Mouse (Mus musculus) embryo, embryonic 11.5 days (tissue): ENCODE data around the gene Nrxn1.

ENCODE experiments used
- DNase-seq: peaks from one replicate; pipeline ENCODE4 v3.0.0-alpha.2; 2012; ENCODE audit warnings: low read depth, low spot score

The Nrxn1 gene

DNA sequence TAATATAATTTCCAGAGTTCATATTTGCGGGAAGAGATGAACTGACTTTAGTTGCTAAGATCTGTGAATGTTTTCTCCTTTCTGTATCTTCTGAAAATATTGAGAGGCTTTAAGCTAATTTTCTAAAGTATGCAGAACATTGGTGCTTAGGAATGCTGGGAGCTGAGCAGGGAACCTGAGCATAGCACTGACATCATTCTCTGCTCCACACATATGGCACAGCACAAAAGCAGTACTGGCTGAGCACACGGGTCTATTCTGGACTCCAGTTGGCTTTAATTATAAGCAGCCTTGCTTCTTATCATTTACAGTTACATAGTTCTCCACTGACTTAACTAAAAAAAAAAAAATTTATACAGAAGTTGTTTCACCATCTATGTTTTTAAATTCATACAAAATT lies 641.5 kb downstream of the Nrxn1 start:
- DNase-seq = no peak

- no peak for DNase-seq
These were observed 649.8 kb downstream of the Nrxn1 start for GRCm38 (mm10) chr17:90443067-90443466.

GRCm38 (mm10) chr17:90435836-90436235 lies 657.0 kb downstream of the Nrxn1 start:
- DNase-seq = no peak

DNA sequence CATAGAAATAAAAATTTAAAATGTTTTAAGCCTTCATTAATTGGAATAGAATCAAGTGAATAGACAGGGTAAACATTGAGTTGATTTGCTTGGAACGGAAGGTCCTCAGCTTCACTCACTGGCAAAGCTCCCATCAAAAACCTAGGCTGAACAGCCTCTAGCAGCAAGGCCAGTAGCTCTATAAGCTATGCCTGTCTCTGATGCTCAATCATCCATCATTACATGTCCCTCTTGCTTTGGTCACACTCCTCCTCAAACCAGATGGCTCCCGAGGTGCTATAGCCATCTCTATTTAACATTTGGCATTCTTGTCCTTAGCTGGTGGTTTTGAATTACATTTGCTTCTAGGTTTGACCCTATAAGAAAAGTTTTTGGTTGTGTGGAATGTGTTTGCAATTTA lies 657.5 kb downstream of the Nrxn1 start:
- DNase-seq = no peak

- DNase-seq = no peak
These were observed 662.7 kb downstream of the Nrxn1 start for GRCm38 (mm10) chr17:90430211-90430610.

- DNase-seq = no peak
These were observed 666.9 kb downstream of the Nrxn1 start for GRCm38 (mm10) chr17:90425974-90426373.

GRCm38 (mm10) chr17:90422591-90422990 lies 670.3 kb downstream of the Nrxn1 start:
- no peak for DNase-seq

DNA sequence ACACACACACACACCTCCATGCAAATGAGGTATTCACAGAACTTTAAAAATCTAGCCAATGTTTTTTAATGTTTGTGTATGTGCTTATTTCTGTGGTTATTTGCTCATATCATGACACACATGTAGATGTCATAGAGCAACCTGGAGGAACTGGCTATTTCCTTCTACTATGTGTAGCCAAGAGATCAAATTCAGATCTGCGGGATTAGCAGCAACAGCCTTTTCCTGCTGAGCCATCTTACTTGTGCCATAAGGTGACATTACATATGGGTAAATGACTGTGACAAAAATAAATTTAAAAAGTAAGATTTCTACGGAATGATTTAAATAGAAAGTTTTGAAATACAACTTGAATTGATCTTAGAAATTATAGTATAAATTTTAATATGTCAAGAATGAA lies 672.1 kb downstream of the Nrxn1 start:
- no peak for DNase-seq

DNA sequence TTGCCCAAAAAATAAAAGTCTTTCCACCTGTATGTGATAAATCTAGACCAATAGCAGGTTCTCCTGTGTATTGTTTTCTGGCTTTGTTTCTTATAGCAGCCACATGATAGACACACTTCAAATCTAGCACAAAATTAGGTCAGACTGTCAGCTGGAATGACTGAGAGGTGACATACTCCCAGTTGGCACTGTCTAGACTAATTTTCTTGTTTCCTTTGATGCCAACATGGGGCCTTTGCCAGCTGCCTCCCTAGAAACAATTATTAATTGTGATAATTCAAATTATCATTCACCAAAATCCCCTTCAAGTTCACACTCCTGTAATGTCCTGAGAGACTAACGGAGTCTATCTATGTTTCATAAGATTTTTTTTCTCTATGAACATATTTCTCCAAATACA lies 673.3 kb downstream of the Nrxn1 start:
- no peak for DNase-seq

- DNase-seq = no peak
These were observed 696.5 kb downstream of the Nrxn1 start for GRCm38 (mm10) chr17:90396357-90396756.

DNA sequence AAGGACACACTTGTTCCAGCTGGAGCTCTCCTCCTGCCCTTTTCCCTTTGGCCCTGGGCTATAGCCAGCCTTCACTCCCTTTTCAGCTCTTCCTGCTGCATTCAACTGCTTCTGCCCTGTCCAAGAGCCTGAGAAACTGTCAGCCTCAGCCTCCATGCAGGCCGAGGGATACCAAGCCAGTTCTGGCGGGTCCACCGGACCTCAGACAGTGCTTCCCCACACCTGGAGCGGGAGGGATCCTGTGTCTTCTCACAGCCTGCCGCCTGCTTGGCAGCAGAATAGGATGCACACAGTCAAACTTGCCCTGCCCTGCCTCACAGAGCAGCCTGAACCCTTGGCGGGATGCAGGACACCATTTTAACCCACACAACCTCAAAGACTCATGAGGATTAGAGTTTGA lies 698.3 kb downstream of the Nrxn1 start:
- no peak for DNase-seq

DNA sequence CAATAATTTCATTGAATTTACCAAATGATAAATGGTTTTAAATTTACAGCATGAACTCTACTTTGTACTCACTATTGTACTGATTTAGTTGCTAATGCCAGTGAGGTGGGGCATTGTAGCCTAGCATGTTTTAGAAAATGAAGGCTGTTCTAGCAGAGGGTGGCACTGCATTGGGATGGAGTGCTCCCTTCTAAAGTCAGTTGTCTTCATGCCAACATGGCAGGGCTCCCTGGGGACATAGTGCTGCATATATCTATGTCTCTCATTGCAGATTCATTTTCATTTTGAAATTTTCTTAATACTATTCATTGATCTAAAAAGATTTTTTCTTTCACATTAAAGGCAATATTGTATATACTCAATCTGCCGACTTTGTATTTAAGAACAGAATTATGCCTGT lies 700.1 kb downstream of the Nrxn1 start:
- DNase-seq = no peak

- DNase-seq = no peak
These were observed 702.3 kb downstream of the Nrxn1 start for GRCm38 (mm10) chr17:90390316-90391212.

DNA sequence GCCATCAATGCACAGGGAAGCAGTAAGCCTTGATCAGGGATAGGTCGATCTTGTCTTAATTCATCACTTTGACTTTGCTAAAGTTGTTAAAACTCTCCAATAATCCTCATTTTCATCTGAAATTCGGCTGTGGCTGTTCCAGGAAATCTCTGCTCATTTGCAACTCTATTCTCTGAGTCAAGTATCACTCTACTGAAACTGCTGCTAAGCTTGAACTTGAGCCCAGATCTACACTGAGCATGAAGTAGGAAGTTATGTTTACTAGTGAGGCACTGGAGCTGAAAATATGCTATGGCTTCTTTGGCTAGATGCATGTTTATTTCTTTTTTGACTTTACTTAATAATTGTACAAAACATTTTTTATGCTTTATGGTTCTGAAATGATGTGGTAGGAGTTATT lies 708.0 kb downstream of the Nrxn1 start:
- no peak for DNase-seq

DNA sequence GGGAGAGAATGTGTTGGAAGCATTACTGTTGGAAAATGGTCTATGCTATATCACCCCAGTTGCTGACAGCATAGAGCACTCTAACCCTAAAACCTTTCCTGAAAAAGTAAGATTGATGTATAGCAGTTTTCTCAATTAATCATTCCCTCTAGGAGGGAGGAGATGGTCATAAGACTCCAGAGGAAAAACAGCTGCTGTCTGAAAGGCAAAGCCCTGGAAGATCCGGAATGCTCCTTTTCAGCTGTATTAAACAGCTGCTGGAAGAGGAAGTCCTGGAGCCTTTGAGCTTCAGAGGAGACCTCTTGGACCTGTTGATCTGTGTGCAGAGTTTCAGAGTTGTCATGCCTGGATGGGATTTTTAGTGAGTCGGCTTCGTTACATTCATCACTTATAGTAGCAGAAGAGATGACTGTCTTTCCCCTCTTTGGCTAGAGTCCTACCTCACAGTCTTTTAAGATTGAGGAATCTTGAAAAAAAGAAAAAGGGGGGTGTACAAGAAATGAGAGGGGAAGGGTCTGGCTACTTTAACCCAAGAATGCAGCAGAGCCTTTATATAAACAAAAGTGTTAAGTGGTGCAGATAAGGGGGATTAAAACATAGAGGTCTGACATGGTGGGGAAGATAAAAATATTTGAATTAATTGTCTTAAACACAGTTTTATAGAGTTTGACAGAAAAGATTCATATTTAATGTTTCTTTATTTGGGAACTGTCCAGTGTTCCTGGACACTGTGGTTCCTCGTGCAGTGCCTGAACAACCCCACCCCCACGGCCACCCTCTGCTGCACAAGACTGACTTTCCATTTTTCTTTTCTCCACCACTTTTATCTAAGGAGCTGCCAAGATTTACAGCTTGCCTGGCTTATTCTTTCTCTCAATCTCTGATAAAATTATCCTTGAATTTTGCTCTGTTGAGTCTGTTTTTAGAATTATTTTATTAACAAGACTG lies 710.1 kb downstream of the Nrxn1 start:
- peak; percentile 7 for DNase-seq

DNA sequence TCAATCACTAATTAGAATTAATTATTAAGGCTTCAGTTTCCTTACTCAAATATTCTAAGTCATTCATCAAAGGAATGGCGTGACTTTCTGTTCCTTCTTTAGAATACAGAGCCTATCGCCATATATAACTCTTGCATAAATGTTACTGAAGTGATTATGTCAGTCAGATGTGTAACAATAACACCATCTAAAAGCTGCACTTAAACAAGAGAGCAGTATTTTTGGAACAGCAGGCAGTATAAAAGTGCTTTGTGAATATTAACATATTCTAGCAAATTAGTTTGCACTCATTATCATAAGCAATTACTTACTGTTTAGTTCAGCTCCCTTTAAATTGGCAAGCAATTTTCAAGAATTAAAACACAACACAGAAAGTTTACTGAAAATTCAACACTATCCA lies 716.3 kb downstream of the Nrxn1 start:
- DNase-seq = no peak

- DNase-seq = no peak
These were observed 730.7 kb downstream of the Nrxn1 start for GRCm38 (mm10) chr17:90362169-90362568.

DNA sequence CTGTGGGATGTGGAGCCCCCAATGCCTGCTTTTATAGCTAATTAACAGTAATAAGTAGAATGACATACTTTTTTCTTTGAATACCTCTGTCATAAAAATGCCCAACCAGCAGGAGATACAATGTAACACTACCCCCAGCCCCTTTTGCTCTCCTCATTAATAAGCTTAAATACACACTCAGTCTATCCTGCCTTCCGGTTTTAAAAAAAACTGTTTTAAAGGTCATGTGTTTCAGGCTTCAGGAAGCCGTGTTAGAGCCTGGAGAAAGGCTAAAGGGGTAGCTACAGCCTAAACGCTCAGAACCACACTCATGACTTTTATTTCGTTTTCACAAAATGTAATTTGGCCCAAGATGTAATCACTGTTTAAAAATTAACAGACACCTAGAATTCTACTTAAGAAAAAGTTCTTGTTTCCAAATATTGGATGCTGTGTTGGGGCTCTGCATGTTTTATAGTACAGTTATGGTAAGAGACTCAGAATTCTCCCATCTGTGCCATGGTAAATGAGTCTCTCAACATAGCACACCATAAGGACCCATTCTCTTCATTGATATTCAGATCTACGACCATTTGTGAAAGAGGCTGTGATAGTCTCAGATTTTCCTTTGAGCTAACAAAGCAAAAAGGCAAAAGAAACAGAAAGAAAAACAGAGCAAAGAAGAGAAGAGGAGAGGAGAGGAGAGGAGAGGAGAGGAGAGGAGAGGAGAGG lies 743.3 kb downstream of the Nrxn1 start:
- no peak for DNase-seq

- DNase-seq = no peak
These were observed 746.0 kb downstream of the Nrxn1 start for GRCm38 (mm10) chr17:90346735-90347475.

DNA sequence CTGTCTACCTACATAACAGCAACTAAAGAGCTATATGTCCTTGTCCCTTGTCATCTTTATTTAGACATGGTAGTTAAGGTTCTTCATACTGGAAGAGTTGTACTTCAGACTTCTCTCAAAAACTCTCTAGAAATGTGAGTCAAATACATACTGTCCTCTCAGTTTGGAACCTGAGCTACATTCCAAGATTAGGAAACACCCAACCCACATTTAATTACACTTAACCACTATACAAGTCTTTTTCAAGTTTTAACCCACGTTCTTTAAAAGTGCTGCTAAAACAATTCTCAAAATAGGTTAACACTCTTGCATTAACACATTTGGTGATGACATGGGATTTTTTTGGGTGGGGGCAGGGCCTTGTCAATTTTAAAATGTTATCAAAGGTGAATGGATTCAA lies 759.4 kb downstream of the Nrxn1 start:
- no peak for DNase-seq

DNA sequence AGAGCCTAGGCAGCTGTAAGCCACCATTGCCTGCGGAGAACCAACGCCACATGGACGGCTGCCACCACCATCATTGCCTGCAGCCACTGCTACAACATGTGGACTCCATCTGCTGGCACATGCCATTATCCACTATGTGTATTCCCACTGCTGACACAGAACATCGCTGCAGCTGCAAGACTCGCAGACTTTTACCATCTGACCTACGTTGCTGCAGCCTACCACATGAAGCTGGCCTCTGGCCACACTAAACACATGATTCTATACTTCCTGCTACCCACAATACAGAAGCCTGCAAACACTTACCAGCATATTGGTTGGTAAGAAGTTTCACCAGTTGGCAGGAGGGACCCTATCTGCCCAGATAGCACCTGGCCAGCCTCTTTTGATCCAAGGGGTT lies 769.2 kb downstream of the Nrxn1 start:
- DNase-seq = no peak
